Mouse (Mus musculus) MEL (cell line): ENCODE data around the gene Sh3tc1.
A peak's percentile ranks its signal among the peaks of the same experiment; 100 is the strongest.

Source experiments
- CTCF ChIP-seq, 3 experiments: IDR thresholded peaks in 2 of 3; conservative IDR thresholded peaks in 1 of 3; 2 replicates each; pipeline ENCODE4 v1.5.1; 2011 to 2012; ENCODE audit warnings: low read length in 3 of 3, low read depth in 2 of 3, mild to moderate bottlenecking in 2 of 3, improper control_type of control experiment in 1 of 3, inconsistent platforms in 1 of 3, mixed read lengths in 1 of 3, moderate library complexity in 1 of 3; ENCODE audit not compliant: control insufficient read depth in 1 of 3, insufficient read depth in 1 of 3, poor library complexity in 1 of 3, severe bottlenecking in 1 of 3
- EP300 ChIP-seq, 2 experiments: IDR thresholded peaks; 2 replicates each; pipeline ENCODE4 v1.6.1; 2011; ENCODE audit warnings: improper control_type of control experiment in 2 of 2, low read length in 2 of 2, low read depth in 1 of 2, mild to moderate bottlenecking in 1 of 2
- ZKSCAN1 ChIP-seq: IDR thresholded peaks from 2 replicates; pipeline ENCODE4 v1.6.1; 2012; ENCODE audit warnings: low read depth, mild to moderate bottlenecking, inconsistent platforms, low read length, improper control_type of control experiment, moderate library complexity

GRCm38 (mm10) chr5:35755131-35755733 is 15.4 kb upstream of the Sh3tc1 start:
- TF ChIP-seq EP300 (IDR thresholded peaks at IDR 0.05; ENCODE audit: low read depth in 1 of 2, low read length in 2 of 2) (no peak), CTCF (IDR thresholded peaks at IDR 0.05 in 2 of 3, conservative IDR thresholded peaks at IDR 0.05 in 1 of 3; ENCODE audit: control insufficient read depth in 1 of 3, insufficient read depth in 1 of 3, low read depth in 2 of 3, low read length in 3 of 3, poor library complexity in 1 of 3, severe bottlenecking in 1 of 3) (peak in 1 of 3 experiments; percentile 30; a peak in 3 of 6 replicates), ZKSCAN1 (no peak)
